Mouse (Mus musculus): Measurements from ENCODE around the gene Oog2. TPM values are rescaled to one million over a fixed set of nuclear protein-coding genes. Genes with fewer than 3 reads are reported as not detected.
"Not testable (repeated sequence)": the region's sequence is repeated elsewhere in the genome, so short reads cannot be mapped to it uniquely, and the experiment has no call there.

Gene Oog2
- not detected in 2 replicates for polyA plus RNA-seq (2016; fragmentation: Nextera tagmentation; extraction: Ambion mirVana)

DNA sequence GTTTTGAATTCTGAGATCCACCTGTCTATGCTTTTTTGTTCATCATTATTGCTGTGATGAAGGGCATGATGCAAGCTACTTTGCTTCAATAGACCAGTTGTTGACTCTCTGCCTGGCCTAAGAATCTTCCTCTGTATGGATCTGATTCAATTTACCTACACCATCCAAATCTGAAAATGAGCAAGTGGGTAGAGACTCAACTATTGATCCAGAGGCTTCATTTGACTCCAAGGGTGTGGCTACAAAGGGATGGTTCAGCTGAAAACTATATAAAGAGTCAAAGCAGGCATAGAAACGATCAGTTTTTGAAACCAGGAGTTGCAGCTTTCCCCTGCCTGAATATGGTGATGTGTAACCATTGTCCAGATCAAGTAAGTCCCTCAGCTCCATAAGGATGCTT, at the start of gene Oog2:
Gene Oog2, plus strand, starts transcription at position 301 of the 400 bp plus-strand sequence.
- DNase-seq (ENCODE audit: low spot score), result no peak
- Histone ChIP-seq H3K36me3 (no peaks in the 10 kb centered on the region), H3K4me1 (no peaks in the 10 kb centered on the region), H3K27me3 (ENCODE audit: low read depth, poor library complexity, severe bottlenecking) (no peaks in the 10 kb centered on the region), H3K4me3 (no peak within 1 kb of the TSS), H3K27ac (no peak within 1 kb of the TSS), H3K9me3 (replicated peaks) (peaks cover 4% of the 10 kb centered on the region; the same call in 1 of the 2 replicates)
- 49% methylated on average over 1 of the region's 1 CpGs for WGBS

DNA sequence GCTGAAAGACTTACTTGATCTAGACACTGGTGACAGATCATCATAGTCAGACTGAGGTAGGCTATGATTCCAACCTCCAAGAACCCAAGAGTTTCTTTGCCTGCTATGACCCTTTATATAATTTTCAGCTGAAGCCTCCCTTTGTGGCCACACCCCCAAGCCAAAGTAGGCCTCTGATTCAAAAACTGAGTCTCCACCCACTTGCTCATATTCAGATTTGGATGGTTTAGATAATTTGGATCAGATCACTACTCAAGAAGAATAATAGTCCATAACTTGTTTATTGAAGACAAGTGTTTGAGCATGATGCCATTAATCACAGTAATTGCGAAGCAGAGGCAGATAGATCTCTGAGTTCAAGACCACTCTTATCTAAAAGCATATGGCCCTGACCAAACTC, 28.0 kb upstream of the Oog2 start, which contains the start of gene Oog3:
Gene Oog3, minus strand, starts transcription at position 101 of the 400 bp plus-strand sequence.
- Histone ChIP-seq H3K9me3 (replicated peaks) (no peaks in the 10 kb centered on the region; the same call in 1 of the 2 replicates), H3K4me1 (no peaks in the 10 kb centered on the region), H3K27ac (no peak within 1 kb of the TSS), H3K36me3 (no peaks in the 10 kb centered on the region), H3K27me3 (ENCODE audit: low read depth, poor library complexity, severe bottlenecking) (no peaks in the 10 kb centered on the region), H3K4me3 (no peak within 1 kb of the TSS)
- 88% methylated on average over 1 of the region's 1 CpGs for WGBS
- no peak for DNase-seq (ENCODE audit: low spot score)

DNA sequence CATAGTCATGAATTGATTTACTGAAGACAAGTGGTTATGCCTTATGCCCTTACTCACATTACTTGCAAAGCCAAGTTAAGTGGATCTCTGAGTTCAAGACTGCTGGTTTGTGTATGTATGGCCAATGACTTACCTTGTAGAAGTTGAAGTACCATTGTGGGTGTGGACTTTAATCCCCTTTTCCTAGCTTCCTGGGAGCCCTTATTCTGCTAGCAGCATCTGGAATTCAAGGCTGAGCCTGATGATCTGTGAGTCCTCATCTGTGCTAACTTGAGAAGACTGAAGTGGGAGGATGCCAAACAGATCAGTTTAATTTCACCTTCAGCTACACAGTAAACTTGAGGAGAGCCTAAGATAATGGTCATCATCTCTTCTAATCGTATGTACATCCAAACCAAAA, 22.7 kb downstream of the Oog2 start, which contains the start of gene C87977:
Gene C87977, minus strand, starts transcription at position 101 of the 400 bp plus-strand sequence.
- H3K27me3 ChIP-seq (ENCODE audit: low read depth, poor library complexity, severe bottlenecking); H3K36me3 ChIP-seq: not testable (repeated sequence)
- WGBS, result 85% methylated on average over 1 of the region's 1 CpGs

More for the DNA sequence above, 22.7 kb downstream of the Oog2 start, which contains the start of gene C87977:
- H3K4me3 ChIP-seq; H3K27ac ChIP-seq; H3K4me1 ChIP-seq; H3K9me3 ChIP-seq (replicated peaks); DNase-seq (ENCODE audit: low spot score): not testable (repeated sequence)

Other genes with a start within 250 kb of the Oog2 start
- not detected in 2 replicates for gene Pramef25, start 239.7 kb upstream of the Oog2 start, polyA plus RNA-seq (2016; fragmentation: Nextera tagmentation; extraction: Ambion mirVana)
- not detected in 2 replicates for gene Gm13101, start 223.8 kb upstream of the Oog2 start, polyA plus RNA-seq (2016; fragmentation: Nextera tagmentation; extraction: Ambion mirVana)
- gene Pramef17, start 196.3 kb upstream of the Oog2 start, polyA plus RNA-seq (2016; fragmentation: Nextera tagmentation; extraction: Ambion mirVana), result not detected in 2 replicates
- not detected in 2 replicates for gene Pramel4, start 131.6 kb upstream of the Oog2 start, polyA plus RNA-seq (2016; fragmentation: Nextera tagmentation; extraction: Ambion mirVana)
- not detected in 2 replicates for gene Gm13102, start 84.2 kb upstream of the Oog2 start, polyA plus RNA-seq (2016; fragmentation: Nextera tagmentation; extraction: Ambion mirVana)
- not detected in 2 replicates for gene Oog3, start 28.1 kb upstream of the Oog2 start, polyA plus RNA-seq (2016; fragmentation: Nextera tagmentation; extraction: Ambion mirVana)
- not detected in 2 replicates for gene C87977, start 22.6 kb downstream of the Oog2 start, polyA plus RNA-seq (2016; fragmentation: Nextera tagmentation; extraction: Ambion mirVana)
- gene Pramel5, start 89.8 kb downstream of the Oog2 start, polyA plus RNA-seq (2016; fragmentation: Nextera tagmentation; extraction: Ambion mirVana), result not detected in 2 replicates
- not detected in 2 replicates for gene Gm13128, start 139.5 kb downstream of the Oog2 start, polyA plus RNA-seq (2016; fragmentation: Nextera tagmentation; extraction: Ambion mirVana)
- gene Gm13119, start 167.2 kb downstream of the Oog2 start, polyA plus RNA-seq (2016; fragmentation: Nextera tagmentation; extraction: Ambion mirVana), result not detected in 2 replicates
- gene Pramef20, start 187.2 kb downstream of the Oog2 start, polyA plus RNA-seq (2016; fragmentation: Nextera tagmentation; extraction: Ambion mirVana), result not detected in 2 replicates
- gene Pramef12, start 217.7 kb downstream of the Oog2 start, polyA plus RNA-seq (2016; fragmentation: Nextera tagmentation; extraction: Ambion mirVana), result 0.13 and 0.14 TPM in 2 replicates
- not detected in 2 replicates for gene 1700012P22Rik, start 248.1 kb downstream of the Oog2 start, polyA plus RNA-seq (2016; fragmentation: Nextera tagmentation; extraction: Ambion mirVana)